Mouse (Mus musculus) G1E (cell line): ENCODE results near the gene Stim2.

ENCODE experiments used
- CTCF ChIP-seq: IDR thresholded peaks from 2 replicates; pipeline ENCODE4 v1.5.1; 2012; ENCODE audit warnings: low read depth, low read length, inconsistent platforms, mixed read lengths
- GATA1 ChIP-seq: IDR thresholded peaks from 2 replicates; pipeline ENCODE4 v1.6.1; 2012; ENCODE audit warnings: borderline replicate concordance, low read length, inconsistent platforms, mixed read lengths
- POLR2AphosphoS5 ChIP-seq: IDR thresholded peaks from 2 replicates; pipeline ENCODE4 v1.6.1; 2012; ENCODE audit warnings: low read depth, low read length, inconsistent platforms; ENCODE audit not compliant: insufficient replicate concordance
- TAL1 ChIP-seq: conservative IDR thresholded peaks from 2 replicates; pipeline ENCODE4 v1.6.1; 2012; ENCODE audit warnings: low read depth, low read length, inconsistent platforms, mixed read lengths

GRCm38 (mm10) chr5:54013271-54013670, 15.0 kb downstream of the Stim2 start:
- TF ChIP-seq CTCF (no peak), TAL1 (no peak), GATA1 (no peak), POLR2AphosphoS5 (no peak)
